Mouse (Mus musculus) hindbrain, postnatal 0 days (tissue): ENCODE data around the gene Ntn1. TPM values are rescaled to one million over a fixed set of nuclear protein-coding genes. Genes with fewer than 3 reads are reported as not detected.

Experiments used
- ATAC-seq: fragments of 200-750 bp; cut with Nextera tagmentation; 2 replicates; pipeline ENCODE4 v1.8.0; 2017; ENCODE audit warnings: mild to moderate bottlenecking, moderate TSS enrichment, moderate library complexity
- DNase-seq: peaks from one replicate; pipeline ENCODE4 v3.0.0-alpha.2; 2015; ENCODE audit warnings: low spot score
- H3K27ac ChIP-seq: fragments of 300-500 bp; sonication (generic); 2 replicates; pipeline ENCODE4 v1.5.1; 2014; ENCODE audit warnings: mild to moderate bottlenecking
- H3K27me3 ChIP-seq: fragments of 300-500 bp; sonication (generic); 2 replicates; pipeline ENCODE4 v1.6.1; 2014; ENCODE audit warnings: low read length, mixed read lengths; ENCODE audit not compliant: insufficient read depth
- H3K36me3 ChIP-seq: fragments of 300-500 bp; sonication (generic); 2 replicates; pipeline ENCODE4 v1.6.1; 2014; ENCODE audit warnings: low read length, mixed read lengths; ENCODE audit not compliant: insufficient read depth
- H3K4me1 ChIP-seq: fragments of 300-500 bp; sonication (generic); 2 replicates; pipeline ENCODE4 v1.6.1; 2014; ENCODE audit warnings: antibody characterized with exemption, low read length, mixed read lengths; ENCODE audit not compliant: insufficient read depth
- H3K4me2 ChIP-seq: fragments of 300-500 bp; sonication (generic); 2 replicates; pipeline ENCODE4 v1.6.1; 2014; ENCODE audit warnings: low read depth, mild to moderate bottlenecking, low read length, moderate library complexity, mixed read lengths
- H3K4me3 ChIP-seq: fragments of 300-500 bp; sonication (generic); 2 replicates; pipeline ENCODE4 v1.5.1; 2014; ENCODE audit warnings: low read length
- H3K9ac ChIP-seq: fragments of 300-500 bp; sonication (generic); replicated peaks from 2 replicates; pipeline ENCODE4 v1.6.1; 2014; ENCODE audit warnings: mild to moderate bottlenecking, low read length, moderate library complexity, mixed read lengths
- H3K9me3 ChIP-seq: fragments of 300-500 bp; sonication (generic); 2 replicates; pipeline ENCODE4 v1.6.1; 2016; ENCODE audit warnings: low read length, mixed read lengths
- CTCF ChIP-seq: IDR thresholded peaks from 2 replicates; pipeline ENCODE4 v1.5.1; 2016; ENCODE audit warnings: antibody characterized with exemption, control low read depth, low read depth
- WGBS: fragments of 180-500 bp; shearing (Covaris S2); extraction: QIAGEN DNeasy Blood & Tissue Kit; methylation state at CpG from one replicate; pipeline ENCODE4 v1.1.7; 2014; 5-methylcytosine and 5-hydroxymethylcytosine counted together
- polyA plus RNA-seq: library from polyadenylated mRNA; unstranded; fragments of >200 nt; fragmentation: Nextera tagmentation; extraction: Ambion mirVana; gene quantifications from 2 replicates; pipeline ENCODE4 v1.2.1, GENCODE M21; 2015
- total RNA-seq: library from RNA; depleted of rRNA; stranded (reverse); fragments of >200 nt; gene quantifications from 2 replicates; pipeline ENCODE4 v1.2.3, GENCODE M21; 2014

Gene Ntn1
- total and polyA plus RNA-seq, 2 experiments from 2014 or later = 13.8 to 81.7 TPM

GRCm38 (mm10) chr11:68342003-68342400, 58.6 kb downstream of the Ntn1 start:
- no peaks in the 10 kb centered on the region for H3K27me3 ChIP-seq
- no peak overlapping the region for H3K4me2 ChIP-seq
- H3K9me3 ChIP-seq = no peaks in the 10 kb centered on the region
- peaks cover 7% of the 10 kb centered on the region; the same call in 1 of the 2 replicates for H3K4me1 ChIP-seq
- H3K9ac ChIP-seq = no peak overlapping the region
- no peak for ATAC-seq
- 59% methylated on average over 5 of the region's 5 CpGs for WGBS
- no peak for TF ChIP-seq CTCF
- H3K27ac ChIP-seq = peak overlapping the region; percentile 36; the same call in 1 of the 2 replicates
- no peaks in the 10 kb centered on the region for H3K36me3 ChIP-seq
- no peak for DNase-seq
- H3K4me3 ChIP-seq = no peak overlapping the region

GRCm38 (mm10) chr11:68341111-68342002, 59.3 kb downstream of the Ntn1 start:
- H3K4me2 ChIP-seq = no peak overlapping the region
- TF ChIP-seq CTCF = peak; percentile 58
- peaks cover 7% of the 10 kb centered on the region; the same call in 1 of the 2 replicates for H3K4me1 ChIP-seq
- H3K27me3 ChIP-seq = no peaks in the 10 kb centered on the region
- no peaks in the 10 kb centered on the region for H3K9me3 ChIP-seq
- peak; percentile 51 for ATAC-seq
- no peak overlapping the region for H3K4me3 ChIP-seq
- H3K36me3 ChIP-seq = no peaks in the 10 kb centered on the region
- 56% methylated on average over 13 of the region's 13 CpGs for whole genome bisulfite sequencing
- peak overlapping the region; percentile 36; the same call in 1 of the 2 replicates for H3K27ac ChIP-seq
- H3K9ac ChIP-seq = no peak overlapping the region
- peak; percentile 63 for DNase-seq

GRCm38 (mm10) chr11:68340366-68340765, 60.3 kb downstream of the Ntn1 start:
- peaks cover 7% of the 10 kb centered on the region; the same call in 1 of the 2 replicates for H3K4me1 ChIP-seq
- DNase-seq (no peak), ATAC-seq (no peak)
- H3K4me2 ChIP-seq = no peak overlapping the region
- no peak overlapping the region for H3K27ac ChIP-seq
- no peaks in the 10 kb centered on the region for H3K9me3 ChIP-seq
- no peak overlapping the region for H3K4me3 ChIP-seq
- no peak for TF ChIP-seq CTCF
- no peak overlapping the region for H3K9ac ChIP-seq
- 77% methylated on average over 3 of the region's 3 CpGs for WGBS
- H3K36me3 ChIP-seq = no peaks in the 10 kb centered on the region
- H3K27me3 ChIP-seq = no peaks in the 10 kb centered on the region

- DNase-seq = no peak
- H3K4me2 ChIP-seq = no peak overlapping the region
- H3K4me3 ChIP-seq = no peak overlapping the region
- WGBS = 95% methylated on average over 13 of the region's 13 CpGs
- no peak overlapping the region for H3K9ac ChIP-seq
- H3K36me3 ChIP-seq = no peaks in the 10 kb centered on the region
- no peak overlapping the region for H3K27ac ChIP-seq
- no peak for ATAC-seq
- H3K9me3 ChIP-seq = no peaks in the 10 kb centered on the region
- no peaks in the 10 kb centered on the region for H3K27me3 ChIP-seq
- TF ChIP-seq CTCF = no peak
- H3K4me1 ChIP-seq = peaks cover 7% of the 10 kb centered on the region; the same call in 1 of the 2 replicates
These were observed 60.8 kb downstream of the Ntn1 start for GRCm38 (mm10) chr11:68339856-68340255.

- no peak for TF ChIP-seq CTCF
- no peak overlapping the region for H3K4me2 ChIP-seq
These were observed 61.3 kb downstream of the Ntn1 start for GRCm38 (mm10) chr11:68339331-68339730.

GRCm38 (mm10) chr11:68331676-68332265, 68.9 kb downstream of the Ntn1 start:
- Histone ChIP-seq H3K36me3 (no peaks in the 10 kb centered on the region), H3K9ac (no peak overlapping the region), H3K4me2 (no peak overlapping the region), H3K9me3 (no peaks in the 10 kb centered on the region), H3K27ac (no peak overlapping the region), H3K4me3 (no peak overlapping the region), H3K27me3 (no peaks in the 10 kb centered on the region), H3K4me1 (peaks cover 4% of the 10 kb centered on the region; the same call in 1 of the 2 replicates)
- 62% methylated on average over 13 of the region's 13 CpGs for WGBS
- no peak for TF ChIP-seq CTCF
- DNase-seq = peak; percentile 66
- peak; percentile 74 for ATAC-seq

More at GRCm38 (mm10) chr11:68339331-68339730, 61.3 kb downstream of the Ntn1 start:
- Histone ChIP-seq H3K4me3 (no peak overlapping the region), H3K27ac (no peak overlapping the region), H3K36me3 (no peaks in the 10 kb centered on the region), H3K4me1 (peaks cover 7% of the 10 kb centered on the region; the same call in 1 of the 2 replicates), H3K9ac (no peak overlapping the region), H3K9me3 (no peaks in the 10 kb centered on the region), H3K27me3 (no peaks in the 10 kb centered on the region)
- no peak for DNase-seq
- WGBS = 93% methylated on average over 7 of the region's 7 CpGs
- no peak for ATAC-seq
